Mouse (Mus musculus): Measurements from ENCODE around the gene Trhde. TPM values are rescaled to one million over a fixed set of nuclear protein-coding genes. Genes with fewer than 3 reads are reported as not detected.

Gene Trhde
- total RNA-seq, 1 experiment: not detected

DNA sequence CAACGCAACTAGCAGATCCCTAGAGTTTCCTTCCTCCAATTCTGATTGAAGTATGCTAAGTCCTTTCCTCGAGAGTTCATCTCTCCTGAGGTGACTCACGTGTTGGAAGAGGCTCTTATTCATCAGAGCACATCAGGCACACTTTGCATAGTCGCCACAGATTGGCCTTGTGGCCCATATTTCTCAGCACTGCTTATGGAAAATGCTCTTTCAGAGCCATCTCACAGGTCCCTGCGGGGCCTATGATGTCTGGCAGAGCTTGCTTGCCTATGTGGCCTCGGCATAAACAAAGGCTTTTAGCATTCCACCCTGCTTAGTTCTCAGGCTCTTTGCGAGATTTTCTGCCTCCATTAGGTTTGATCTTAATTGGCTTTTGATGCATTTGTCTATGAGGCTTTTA, 396.8 kb downstream of the Trhde start:
- DNase-seq (ENCODE audit: low read depth, low spot score): no peak
- Histone ChIP-seq H3K9ac (ENCODE audit: insufficient read depth, low read depth, low read length, poor library complexity, severe bottlenecking) (no peak overlapping the region), H3K9me3 (ENCODE audit: control insufficient read depth, insufficient read depth, low read depth, low read length) (no peaks in the 10 kb centered on the region), H3K27ac (ENCODE audit: insufficient read depth, low read depth, low read length, poor library complexity, severe bottlenecking) (no peak overlapping the region), H3K36me3 (ENCODE audit: control insufficient read depth, insufficient read depth, low read length, poor library complexity, severe bottlenecking) (no peaks in the 10 kb centered on the region), H3K4me1 (ENCODE audit: control insufficient read depth in 2 of 2, insufficient read depth in 2 of 2, low read length in 2 of 2, poor library complexity in 1 of 2) (no peaks in the 10 kb centered on the region), H3K4me3 (ENCODE audit: insufficient read depth in 1 of 2, low read depth in 1 of 2, low read length in 2 of 2, poor library complexity in 1 of 2, severe bottlenecking in 1 of 2) (no peak overlapping the region)
- TF ChIP-seq MAFK (IDR thresholded peaks at IDR 0.05; ENCODE audit: insufficient read depth, low read depth, low read length) (no peak), ZNF384 (IDR thresholded peaks at IDR 0.05; ENCODE audit: low read depth, low read length) (no peak), CHD2 (IDR thresholded peaks at IDR 0.05; ENCODE audit: low read depth, low read length) (no peak), ZC3H11A (IDR thresholded peaks at IDR 0.05; ENCODE audit: borderline replicate concordance, low read depth, low read length) (no peak), HCFC1 (IDR thresholded peaks at IDR 0.05; ENCODE audit: borderline replicate concordance, insufficient read depth, low read length) (no peak)
- in situ Hi-C loops (cut with MboI; ENCODE audit: low sequenced_read_pairs in 2 of 2, unreplicated experiment in 2 of 2): no loop called here

DNA sequence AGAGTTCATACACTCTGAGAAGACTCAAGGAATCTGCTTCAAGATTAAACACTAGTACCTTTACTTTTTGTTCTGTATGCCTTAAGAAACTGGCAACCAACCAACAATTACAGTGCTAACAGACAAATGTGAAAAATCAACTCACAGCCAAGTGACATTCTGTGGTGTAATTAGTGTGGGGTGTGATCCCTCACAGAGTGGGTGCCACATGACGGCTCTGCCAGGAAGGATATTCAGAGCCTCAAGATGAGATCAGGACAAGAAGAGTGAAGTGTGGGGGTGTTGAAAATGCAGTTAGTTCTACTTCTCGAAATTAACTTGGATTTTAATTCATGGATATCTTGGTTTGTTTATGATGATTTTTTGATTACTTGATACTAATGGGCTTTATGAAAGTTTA, 398.3 kb downstream of the Trhde start:
- no peaks in the 10 kb centered on the region for H3K36me3 ChIP-seq (ENCODE audit: control insufficient read depth, insufficient read depth, low read length, poor library complexity, severe bottlenecking)
- TF ChIP-seq ZNF384 (IDR thresholded peaks at IDR 0.05; ENCODE audit: low read depth, low read length): no peak
- no peak for TF ChIP-seq ZC3H11A (IDR thresholded peaks at IDR 0.05; ENCODE audit: borderline replicate concordance, low read depth, low read length)
- no peak for TF ChIP-seq HCFC1 (IDR thresholded peaks at IDR 0.05; ENCODE audit: borderline replicate concordance, insufficient read depth, low read length)
- TF ChIP-seq CHD2 (IDR thresholded peaks at IDR 0.05; ENCODE audit: low read depth, low read length): no peak
- no peak for TF ChIP-seq MAFK (IDR thresholded peaks at IDR 0.05; ENCODE audit: insufficient read depth, low read depth, low read length)

DNA sequence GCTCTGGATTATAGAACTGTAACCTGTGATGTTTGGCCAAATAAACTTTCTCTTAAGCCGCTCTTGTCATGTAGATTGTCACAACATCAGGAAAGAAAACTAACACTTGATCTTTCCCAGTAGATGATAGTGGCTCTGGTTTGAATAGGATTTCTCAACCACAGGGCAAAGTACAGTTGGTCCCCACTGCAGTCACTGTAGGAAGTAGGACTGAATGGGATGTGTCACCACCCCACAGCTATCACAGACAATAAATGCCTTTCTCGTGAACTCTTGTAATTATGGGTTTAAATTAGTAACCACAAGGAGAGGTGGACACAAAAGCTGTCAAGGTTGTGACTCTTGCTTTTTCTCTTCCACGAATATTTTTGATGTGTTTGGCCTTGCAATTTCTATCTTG, 431.3 kb downstream of the Trhde start:
- DNase-seq (ENCODE audit: low read depth, low spot score): no peak
- H3K36me3 ChIP-seq (ENCODE audit: control insufficient read depth, insufficient read depth, low read length, poor library complexity, severe bottlenecking): no peaks in the 10 kb centered on the region
- H3K9me3 ChIP-seq (ENCODE audit: control insufficient read depth, insufficient read depth, low read depth, low read length): no peaks in the 10 kb centered on the region
- H3K4me3 ChIP-seq (ENCODE audit: insufficient read depth in 1 of 2, low read depth in 1 of 2, low read length in 2 of 2, poor library complexity in 1 of 2, severe bottlenecking in 1 of 2): no peak overlapping the region
- no peak overlapping the region for H3K27ac ChIP-seq (ENCODE audit: insufficient read depth, low read depth, low read length, poor library complexity, severe bottlenecking)
- in situ Hi-C loops (cut with MboI; ENCODE audit: low sequenced_read_pairs in 2 of 2, unreplicated experiment in 2 of 2): no loop called here
- no peaks in the 10 kb centered on the region for H3K4me1 ChIP-seq (ENCODE audit: control insufficient read depth in 2 of 2, insufficient read depth in 2 of 2, low read length in 2 of 2, poor library complexity in 1 of 2)
- no peak overlapping the region for H3K9ac ChIP-seq (ENCODE audit: insufficient read depth, low read depth, low read length, poor library complexity, severe bottlenecking)
- no peak for TF ChIP-seq MAFK (IDR thresholded peaks at IDR 0.05; ENCODE audit: insufficient read depth, low read depth, low read length)

More for the DNA sequence above, 398.3 kb downstream of the Trhde start:
- no peak for DNase-seq (ENCODE audit: low read depth, low spot score)
- no peaks in the 10 kb centered on the region for H3K4me1 ChIP-seq (ENCODE audit: control insufficient read depth in 2 of 2, insufficient read depth in 2 of 2, low read length in 2 of 2, poor library complexity in 1 of 2)
- no peak overlapping the region for H3K4me3 ChIP-seq (ENCODE audit: insufficient read depth in 1 of 2, low read depth in 1 of 2, low read length in 2 of 2, poor library complexity in 1 of 2, severe bottlenecking in 1 of 2)
- in situ Hi-C loops (cut with MboI; ENCODE audit: low sequenced_read_pairs in 2 of 2, unreplicated experiment in 2 of 2): no loop called here
- H3K27ac ChIP-seq (ENCODE audit: insufficient read depth, low read depth, low read length, poor library complexity, severe bottlenecking): no peak overlapping the region
- no peaks in the 10 kb centered on the region for H3K9me3 ChIP-seq (ENCODE audit: control insufficient read depth, insufficient read depth, low read depth, low read length)
- H3K9ac ChIP-seq (ENCODE audit: insufficient read depth, low read depth, low read length, poor library complexity, severe bottlenecking): no peak overlapping the region

DNA sequence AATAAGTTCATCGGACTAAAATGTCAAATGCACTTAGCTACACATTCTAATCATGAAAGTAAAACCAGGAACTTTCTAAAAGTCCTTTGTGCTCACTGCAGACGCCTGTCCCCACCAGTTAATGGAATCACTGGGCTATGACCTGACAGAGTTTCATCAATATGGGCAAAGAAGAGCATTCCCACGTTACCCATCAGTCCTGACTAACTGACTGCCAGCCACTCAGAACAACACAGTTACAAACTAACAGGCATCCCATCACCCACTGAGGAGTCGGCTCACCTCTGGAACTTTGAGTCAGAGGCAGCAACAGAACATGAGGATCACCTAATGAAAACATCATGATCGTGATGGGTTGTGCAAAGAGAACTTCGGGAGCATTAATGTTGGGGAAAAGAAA, 438.7 kb downstream of the Trhde start:
- in situ Hi-C loops (cut with MboI; ENCODE audit: low sequenced_read_pairs in 2 of 2, unreplicated experiment in 2 of 2): no loop called here
- Histone ChIP-seq H3K4me1 (ENCODE audit: control insufficient read depth in 2 of 2, insufficient read depth in 2 of 2, low read length in 2 of 2, poor library complexity in 1 of 2) (no peaks in the 10 kb centered on the region), H3K9ac (ENCODE audit: insufficient read depth, low read depth, low read length, poor library complexity, severe bottlenecking) (no peak overlapping the region), H3K9me3 (ENCODE audit: control insufficient read depth, insufficient read depth, low read depth, low read length) (no peaks in the 10 kb centered on the region), H3K4me3 (ENCODE audit: insufficient read depth in 1 of 2, low read depth in 1 of 2, low read length in 2 of 2, poor library complexity in 1 of 2, severe bottlenecking in 1 of 2) (no peak overlapping the region), H3K27ac (ENCODE audit: insufficient read depth, low read depth, low read length, poor library complexity, severe bottlenecking) (no peak overlapping the region), H3K36me3 (ENCODE audit: control insufficient read depth, insufficient read depth, low read length, poor library complexity, severe bottlenecking) (no peaks in the 10 kb centered on the region)
- DNase-seq (ENCODE audit: low read depth, low spot score): no peak
- no peak for TF ChIP-seq ZC3H11A (IDR thresholded peaks at IDR 0.05; ENCODE audit: borderline replicate concordance, low read depth, low read length)
- TF ChIP-seq HCFC1 (IDR thresholded peaks at IDR 0.05; ENCODE audit: borderline replicate concordance, insufficient read depth, low read length): no peak
- no peak for TF ChIP-seq ZNF384 (IDR thresholded peaks at IDR 0.05; ENCODE audit: low read depth, low read length)
- TF ChIP-seq MAFK (IDR thresholded peaks at IDR 0.05; ENCODE audit: insufficient read depth, low read depth, low read length): no peak
- TF ChIP-seq CHD2 (IDR thresholded peaks at IDR 0.05; ENCODE audit: low read depth, low read length): no peak

DNA sequence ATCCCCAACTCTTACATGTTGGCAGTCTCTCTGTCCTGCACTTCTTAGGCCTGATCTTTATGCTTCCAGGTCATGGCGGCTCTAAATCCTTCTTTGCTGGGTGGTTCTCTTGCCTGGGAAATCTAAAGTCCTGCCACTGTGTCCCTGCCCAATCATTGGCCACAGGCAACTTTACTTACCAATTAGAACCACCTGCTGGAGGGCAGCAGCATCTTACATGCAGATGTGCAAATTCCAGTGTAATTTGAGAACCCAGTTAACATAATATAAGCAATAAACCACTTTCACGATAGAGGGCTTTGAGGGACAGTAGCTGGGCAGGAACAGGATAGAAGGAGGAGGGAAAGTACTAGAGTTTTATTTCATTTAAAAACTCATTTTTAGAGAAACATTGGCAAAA, 439.5 kb downstream of the Trhde start:
- TF ChIP-seq ZC3H11A (IDR thresholded peaks at IDR 0.05; ENCODE audit: borderline replicate concordance, low read depth, low read length): no peak
- no peak for TF ChIP-seq HCFC1 (IDR thresholded peaks at IDR 0.05; ENCODE audit: borderline replicate concordance, insufficient read depth, low read length)
- no peak for TF ChIP-seq ZNF384 (IDR thresholded peaks at IDR 0.05; ENCODE audit: low read depth, low read length)
- TF ChIP-seq CHD2 (IDR thresholded peaks at IDR 0.05; ENCODE audit: low read depth, low read length): no peak
- TF ChIP-seq MAFK (IDR thresholded peaks at IDR 0.05; ENCODE audit: insufficient read depth, low read depth, low read length): no peak
- no peak for DNase-seq (ENCODE audit: low read depth, low spot score)
- no peaks in the 10 kb centered on the region for H3K36me3 ChIP-seq (ENCODE audit: control insufficient read depth, insufficient read depth, low read length, poor library complexity, severe bottlenecking)

More for the DNA sequence above, 439.5 kb downstream of the Trhde start:
- in situ Hi-C loops (cut with MboI; ENCODE audit: low sequenced_read_pairs in 2 of 2, unreplicated experiment in 2 of 2): no loop called here
- Histone ChIP-seq H3K9ac (ENCODE audit: insufficient read depth, low read depth, low read length, poor library complexity, severe bottlenecking) (no peak overlapping the region), H3K9me3 (ENCODE audit: control insufficient read depth, insufficient read depth, low read depth, low read length) (no peaks in the 10 kb centered on the region), H3K4me3 (ENCODE audit: insufficient read depth in 1 of 2, low read depth in 1 of 2, low read length in 2 of 2, poor library complexity in 1 of 2, severe bottlenecking in 1 of 2) (no peak overlapping the region), H3K27ac (ENCODE audit: insufficient read depth, low read depth, low read length, poor library complexity, severe bottlenecking) (no peak overlapping the region), H3K4me1 (ENCODE audit: control insufficient read depth in 2 of 2, insufficient read depth in 2 of 2, low read length in 2 of 2, poor library complexity in 1 of 2) (no peaks in the 10 kb centered on the region)

All from ES-E14 (cell line).